Mouse (Mus musculus): ENCODE data around the gene Dner. TPM values are rescaled to one million over a fixed set of nuclear protein-coding genes. Genes with fewer than 3 reads are reported as not detected.

Gene Dner
- polyA plus RNA-seq, 1 experiment from 2014 or later, result 0.09 TPM

GRCm38 (mm10) chr1:84700254-84700653 is 4.2 kb upstream of the Dner start:
- Histone ChIP-seq H3K36me3 (replicated peaks) (no peaks in the 10 kb centered on the region), H3K9ac (no peak overlapping the region), H3K27ac (replicated peaks) (no peak overlapping the region), H3K9me3 (replicated peaks) (no peaks in the 10 kb centered on the region), H3K4me1 (replicated peaks) (peaks cover 9% of the 10 kb centered on the region), H3K4me3 (replicated peaks) (no peak overlapping the region), H3K4me2 (no peak overlapping the region), H3K27me3 (peaks cover 18% of the 10 kb centered on the region)
- ATAC-seq (ENCODE audit: insufficient read depth), result no peak
- WGBS (ENCODE audit: insufficient replicate concordance), result 88% methylated on average over 6 of the region's 6 CpGs

GRCm38 (mm10) chr1:84697136-84697535 is 1.1 kb upstream of the Dner start:
- H3K4me2 ChIP-seq, result no peak overlapping the region
- no peak overlapping the region for H3K9ac ChIP-seq
- no peak overlapping the region for H3K4me3 ChIP-seq (replicated peaks)
- peaks cover 39% of the 10 kb centered on the region for H3K27me3 ChIP-seq
- no peaks in the 10 kb centered on the region for H3K9me3 ChIP-seq (replicated peaks)
- H3K27ac ChIP-seq (replicated peaks), result no peak overlapping the region
- no peaks in the 10 kb centered on the region for H3K36me3 ChIP-seq (replicated peaks)
- ATAC-seq (ENCODE audit: insufficient read depth), result no peak
- 7% methylated on average over 2 of the region's 2 CpGs for WGBS (ENCODE audit: insufficient replicate concordance)
- peaks cover 11% of the 10 kb centered on the region for H3K4me1 ChIP-seq (replicated peaks)

GRCm38 (mm10) chr1:84694688-84695474 is 1.1 kb downstream of the Dner start:
- H3K27me3 ChIP-seq, result peaks cover 39% of the 10 kb centered on the region
- peaks cover 11% of the 10 kb centered on the region for H3K4me1 ChIP-seq (replicated peaks)
- ATAC-seq (ENCODE audit: insufficient read depth), result no peak
- H3K9ac ChIP-seq, result no peak overlapping the region
- no peaks in the 10 kb centered on the region for H3K36me3 ChIP-seq (replicated peaks)
- H3K4me2 ChIP-seq, result peak overlapping the region; percentile 56
- 16% methylated on average over 26 of the region's 26 CpGs for WGBS (ENCODE audit: insufficient replicate concordance)
- no peak overlapping the region for H3K27ac ChIP-seq (replicated peaks)
- H3K4me3 ChIP-seq (replicated peaks), result 0 out of 2 replicates have a peak overlapping the region, but pooled peaks have one; percentile 32
- no peaks in the 10 kb centered on the region for H3K9me3 ChIP-seq (replicated peaks)

- Histone ChIP-seq H3K9me3 (replicated peaks) (no peaks in the 10 kb centered on the region), H3K4me2 (no peak overlapping the region), H3K4me3 (replicated peaks) (no peak overlapping the region), H3K27ac (replicated peaks) (no peak overlapping the region), H3K4me1 (replicated peaks) (no peaks in the 10 kb centered on the region), H3K27me3 (no peaks in the 10 kb centered on the region), H3K36me3 (replicated peaks) (no peaks in the 10 kb centered on the region), H3K9ac (no peak overlapping the region)
- ATAC-seq (ENCODE audit: insufficient read depth), result no peak
- WGBS (ENCODE audit: insufficient replicate concordance), result 45% methylated on average over 4 of the region's 4 CpGs
Observed at GRCm38 (mm10) chr1:84677910-84678309, 18.1 kb downstream of the Dner start.

- no peaks in the 10 kb centered on the region for H3K27me3 ChIP-seq
- 62% methylated on average over 7 of the region's 7 CpGs for WGBS (ENCODE audit: insufficient replicate concordance)
- no peaks in the 10 kb centered on the region for H3K36me3 ChIP-seq (replicated peaks)
- no peak overlapping the region for H3K27ac ChIP-seq (replicated peaks)
- no peak for ATAC-seq (ENCODE audit: insufficient read depth)
- no peak overlapping the region for H3K9ac ChIP-seq
- no peaks in the 10 kb centered on the region for H3K9me3 ChIP-seq (replicated peaks)
- no peak overlapping the region for H3K4me2 ChIP-seq
- H3K4me1 ChIP-seq (replicated peaks), result no peaks in the 10 kb centered on the region
- no peak overlapping the region for H3K4me3 ChIP-seq (replicated peaks)
Observed at GRCm38 (mm10) chr1:84668100-84668846, 27.7 kb downstream of the Dner start.

GRCm38 (mm10) chr1:84667660-84668059 is 28.4 kb downstream of the Dner start:
- ATAC-seq (ENCODE audit: insufficient read depth), result no peak
- H3K27me3 ChIP-seq, result no peaks in the 10 kb centered on the region
- H3K4me2 ChIP-seq, result no peak overlapping the region
- no peak overlapping the region for H3K27ac ChIP-seq (replicated peaks)
- H3K4me1 ChIP-seq (replicated peaks), result no peaks in the 10 kb centered on the region
- no peaks in the 10 kb centered on the region for H3K9me3 ChIP-seq (replicated peaks)
- no peak overlapping the region for H3K9ac ChIP-seq
- WGBS (ENCODE audit: insufficient replicate concordance), result 63% methylated on average over 4 of the region's 4 CpGs
- H3K36me3 ChIP-seq (replicated peaks), result no peaks in the 10 kb centered on the region
- H3K4me3 ChIP-seq (replicated peaks), result no peak overlapping the region

- Histone ChIP-seq H3K27ac (replicated peaks) (no peak overlapping the region), H3K9me3 (replicated peaks) (no peaks in the 10 kb centered on the region), H3K4me1 (replicated peaks) (no peaks in the 10 kb centered on the region), H3K27me3 (no peaks in the 10 kb centered on the region), H3K9ac (no peak overlapping the region), H3K4me3 (replicated peaks) (no peak overlapping the region), H3K36me3 (replicated peaks) (no peaks in the 10 kb centered on the region), H3K4me2 (no peak overlapping the region)
- no peak for ATAC-seq (ENCODE audit: insufficient read depth)
- WGBS (ENCODE audit: insufficient replicate concordance), result 51% methylated on average over 4 of the region's 4 CpGs
Observed at GRCm38 (mm10) chr1:84664377-84665118, 31.5 kb downstream of the Dner start.

GRCm38 (mm10) chr1:84646781-84647180 is 49.2 kb downstream of the Dner start:
- H3K27ac ChIP-seq (replicated peaks), result no peak overlapping the region
- ATAC-seq (ENCODE audit: insufficient read depth), result no peak
- no peaks in the 10 kb centered on the region for H3K27me3 ChIP-seq
- WGBS (ENCODE audit: insufficient replicate concordance), result 57% methylated on average over 2 of the region's 2 CpGs
- H3K9me3 ChIP-seq (replicated peaks), result no peaks in the 10 kb centered on the region
- no peak overlapping the region for H3K4me2 ChIP-seq
- no peaks in the 10 kb centered on the region for H3K4me1 ChIP-seq (replicated peaks)
- no peak overlapping the region for H3K9ac ChIP-seq
- no peaks in the 10 kb centered on the region for H3K36me3 ChIP-seq (replicated peaks)
- no peak overlapping the region for H3K4me3 ChIP-seq (replicated peaks)

GRCm38 (mm10) chr1:84640463-84640862 is 55.6 kb downstream of the Dner start:
- H3K4me1 ChIP-seq (replicated peaks), result no peaks in the 10 kb centered on the region
- 53% methylated on average over 4 of the region's 4 CpGs for WGBS (ENCODE audit: insufficient replicate concordance)
- no peaks in the 10 kb centered on the region for H3K9me3 ChIP-seq (replicated peaks)
- H3K36me3 ChIP-seq (replicated peaks), result no peaks in the 10 kb centered on the region
- H3K4me3 ChIP-seq (replicated peaks), result no peak overlapping the region
- no peak overlapping the region for H3K27ac ChIP-seq (replicated peaks)
- H3K4me2 ChIP-seq, result no peak overlapping the region
- H3K27me3 ChIP-seq, result no peaks in the 10 kb centered on the region
- H3K9ac ChIP-seq, result no peak overlapping the region
- no peak for ATAC-seq (ENCODE audit: insufficient read depth)

GRCm38 (mm10) chr1:84636890-84637289 is 59.1 kb downstream of the Dner start:
- ATAC-seq (ENCODE audit: insufficient read depth), result no peak

GRCm38 (mm10) chr1:84628244-84628643 is 67.8 kb downstream of the Dner start:
- ATAC-seq (ENCODE audit: insufficient read depth), result no peak
- no peak overlapping the region for H3K27ac ChIP-seq (replicated peaks)
- WGBS (ENCODE audit: insufficient replicate concordance), result 57% methylated on average over 6 of the region's 6 CpGs
- no peak overlapping the region for H3K9ac ChIP-seq
- H3K4me3 ChIP-seq (replicated peaks), result no peak overlapping the region
- H3K27me3 ChIP-seq, result no peaks in the 10 kb centered on the region
- no peak overlapping the region for H3K4me2 ChIP-seq
- H3K9me3 ChIP-seq (replicated peaks), result no peaks in the 10 kb centered on the region
- no peaks in the 10 kb centered on the region for H3K36me3 ChIP-seq (replicated peaks)
- H3K4me1 ChIP-seq (replicated peaks), result no peaks in the 10 kb centered on the region

More at GRCm38 (mm10) chr1:84636890-84637289, 59.1 kb downstream of the Dner start:
- no peaks in the 10 kb centered on the region for H3K4me1 ChIP-seq (replicated peaks)
- H3K36me3 ChIP-seq (replicated peaks), result no peaks in the 10 kb centered on the region
- 42% methylated on average over 6 of the region's 6 CpGs for WGBS (ENCODE audit: insufficient replicate concordance)
- no peaks in the 10 kb centered on the region for H3K27me3 ChIP-seq
- no peaks in the 10 kb centered on the region for H3K9me3 ChIP-seq (replicated peaks)
- no peak overlapping the region for H3K4me3 ChIP-seq (replicated peaks)
- no peak overlapping the region for H3K27ac ChIP-seq (replicated peaks)
- H3K4me2 ChIP-seq, result no peak overlapping the region
- no peak overlapping the region for H3K9ac ChIP-seq
